Comparison of ENCODE assay signal across 8 mouse cellular contexts in genomic region chr13:37778147-37778593, GRCm38 (mm10). TPM values are rescaled to one million over a fixed set of nuclear protein-coding genes. Genes with fewer than 3 reads are reported as not detected.
DNase-seq lines count a peak whose midpoint lies in the region; ATAC-seq and TF ChIP-seq lines count a peak whose summit lies in the region.

Gene Rreb1, plus strand, starts transcription at chr13:37778400.

- peaks cover 17% of the 10 kb centered on the region for H3K4me1 ChIP-seq in forebrain, embryonic 15.5 days
- H3K4me1 ChIP-seq in heart, postnatal 0 days (ENCODE audit: control insufficient read depth, insufficient read depth), result peaks cover 7% of the 10 kb centered on the region; the same call in 1 of the 2 replicates
- peaks cover 17% of the 10 kb centered on the region for H3K4me1 ChIP-seq in liver, embryonic 16.5 days (ENCODE audit: control insufficient read depth, low read depth, low read length)
- peaks cover 21% of the 10 kb centered on the region for H3K4me1 ChIP-seq in neural tube, embryonic 12.5 days

- H3K36me3 ChIP-seq in forebrain, embryonic 15.5 days, result no peaks in the 10 kb centered on the region
- H3K36me3 ChIP-seq in heart, postnatal 0 days (replicated peaks; ENCODE audit: control insufficient read depth, insufficient read depth, low read length), result no peaks in the 10 kb centered on the region
- no peaks in the 10 kb centered on the region for H3K36me3 ChIP-seq in liver, embryonic 16.5 days (ENCODE audit: control insufficient read depth, insufficient read depth)
- H3K36me3 ChIP-seq in neural tube, embryonic 12.5 days, result no peaks in the 10 kb centered on the region

- H3K9ac ChIP-seq in forebrain, embryonic 15.5 days (replicated peaks), result peak within 1 kb of the TSS; percentile 34
- H3K9ac ChIP-seq in heart, postnatal 0 days (replicated peaks; ENCODE audit: low read depth, low read length), result peak within 1 kb of the TSS; percentile 61
- H3K9ac ChIP-seq in liver, embryonic 16.5 days (ENCODE audit: low read depth, low read length), result peak within 1 kb of the TSS; percentile 59
- H3K9ac ChIP-seq in neural tube, embryonic 12.5 days, result peak within 1 kb of the TSS; percentile 51

- TF ChIP-seq CTCF in heart, postnatal 0 days (IDR thresholded peaks at IDR 0.05; ENCODE audit: low read depth), result no peak

- H3K4me2 ChIP-seq in forebrain, embryonic 15.5 days (replicated peaks), result peak within 1 kb of the TSS; percentile 97
- peak within 1 kb of the TSS; percentile 96 for H3K4me2 ChIP-seq in heart, postnatal 0 days (ENCODE audit: low read depth, low read length)
- peak within 1 kb of the TSS; percentile 80 for H3K4me2 ChIP-seq in liver, embryonic 16.5 days (ENCODE audit: low read depth, low read length)
- peak within 1 kb of the TSS; percentile 100 for H3K4me2 ChIP-seq in neural tube, embryonic 12.5 days (replicated peaks)

- peak within 1 kb of the TSS; percentile 50 for H3K4me3 ChIP-seq in forebrain, embryonic 15.5 days
- peak within 1 kb of the TSS; percentile 61 for H3K4me3 ChIP-seq in heart, postnatal 0 days (ENCODE audit: low read depth, low read length)
- peak within 1 kb of the TSS; percentile 64 for H3K4me3 ChIP-seq in liver, embryonic 16.5 days (ENCODE audit: low read depth, low read length)
- peak within 1 kb of the TSS; percentile 48 for H3K4me3 ChIP-seq in neural tube, embryonic 12.5 days

- no peaks in the 10 kb centered on the region for H3K9me3 ChIP-seq in forebrain, embryonic 15.5 days
- H3K9me3 ChIP-seq in heart, postnatal 0 days (replicated peaks; ENCODE audit: control insufficient read depth, low read length), result no peaks in the 10 kb centered on the region
- no peaks in the 10 kb centered on the region for H3K9me3 ChIP-seq in liver, embryonic 16.5 days (replicated peaks; ENCODE audit: control insufficient read depth, low read length)
- H3K9me3 ChIP-seq in neural tube, embryonic 12.5 days, result no peaks in the 10 kb centered on the region

- DNase-seq in B cell, adult 2 months, result peak; percentile 46 to 58
- peak; percentile 46 to 75 for DNase-seq in adrenal gland, postnatal 36 days
- peak; percentile 31 for DNase-seq in heart, postnatal 0 days (ENCODE audit: low spot score)
- DNase-seq in kidney, postnatal 4 days, result peak; percentile 64 to 80
- peak; percentile 71 for DNase-seq in thymus, postnatal 0 days (ENCODE audit: low spot score)

- peaks cover 27% of the 10 kb centered on the region for H3K27me3 ChIP-seq in forebrain, embryonic 15.5 days
- H3K27me3 ChIP-seq in heart, postnatal 0 days (ENCODE audit: control insufficient read depth, insufficient read depth, low read length), result no peaks in the 10 kb centered on the region
- peaks cover 16% of the 10 kb centered on the region for H3K27me3 ChIP-seq in liver, embryonic 16.5 days (ENCODE audit: control insufficient read depth, insufficient read depth, low read depth, low read length)
- peaks cover 29% of the 10 kb centered on the region for H3K27me3 ChIP-seq in neural tube, embryonic 12.5 days (replicated peaks)

- WGBS in forebrain, embryonic 15.5 days, result 1% methylated on average over 37 of the region's 37 CpGs
- 1% methylated on average over 37 of the region's 37 CpGs for WGBS in heart, postnatal 0 days
- WGBS in liver, embryonic 16.5 days (ENCODE audit: insufficient replicate concordance), result under 1% methylated on average over 35 of the region's 37 CpGs
- under 1% methylated on average over 37 of the region's 37 CpGs for whole genome bisulfite sequencing in neural tube, embryonic 12.5 days

- H3K27ac ChIP-seq in forebrain, embryonic 15.5 days (replicated peaks), result no peak within 1 kb of the TSS
- peak within 1 kb of the TSS; percentile 36 for H3K27ac ChIP-seq in heart, postnatal 0 days (ENCODE audit: low read depth)
- 0 out of 2 replicates have a peak within 1 kb of the TSS, but pooled peaks have one; percentile 17 for H3K27ac ChIP-seq in liver, embryonic 16.5 days (ENCODE audit: low read length)
- no peak within 1 kb of the TSS for H3K27ac ChIP-seq in neural tube, embryonic 12.5 days

- TF ChIP-seq EP300 in heart, postnatal 0 days (IDR thresholded peaks at IDR 0.05; ENCODE audit: low read depth), result no peak

- ATAC-seq in forebrain, embryonic 15.5 days (replicated peaks), result peak; percentile 69
- ATAC-seq in heart, postnatal 0 days (ENCODE audit: insufficient read depth, low read depth), result peak; percentile 49; the same call in 1 of the 2 replicates
- peak; percentile 35 for ATAC-seq in liver, embryonic 16.5 days (ENCODE audit: low read depth)
- peak; percentile 74 for ATAC-seq in neural tube, embryonic 12.5 days (ENCODE audit: low FRiP score, low read depth)

RNA-seq across cellular contexts. Expression of gene Rreb1, which starts in this region (rescaled TPM):
- 10 to 100 TPM; 54.1 to 71.5 TPM for total RNA-seq in adrenal gland, postnatal 36 days (2021)
- polyA plus RNA-seq in forebrain, embryonic 15.5 days (2015; fragmentation: Nextera tagmentation; extraction: Ambion mirVana), result 1.6 and 1.8 TPM in 2 replicates
- 18.2 and 21.2 TPM in 2 replicates for total RNA-seq in heart, postnatal 0 days (2014; rRNA removed; ENCODE audit: low replicate concordance)
- polyA plus RNA-seq in heart, postnatal 0 days (2015; fragmentation: Nextera tagmentation; extraction: Ambion mirVana), result 6.7 and 8.7 TPM in 2 replicates
- polyA plus RNA-seq in liver, embryonic 16.5 days (2015; fragmentation: Nextera tagmentation; extraction: Ambion mirVana), result 4.2 and 5.9 TPM in 2 replicates
- 3.9 and 5.2 TPM in 2 replicates for polyA plus RNA-seq in neural tube, embryonic 12.5 days (2016; fragmentation: Nextera tagmentation; extraction: Ambion mirVana)
- polyA plus RNA-seq in thymus, postnatal 0 days (2015; fragmentation: Nextera tagmentation; extraction: Ambion mirVana), result 8.5 and 9.6 TPM in 2 replicates

Comparison
In these comparisons a context has a peak if more than half of its experiments do, and no peak if none do; other contexts are left out.
1. H3K27ac ChIP-seq: peak in heart, postnatal 0 days (single experiment) and liver, embryonic 16.5 days (single experiment); none in forebrain, embryonic 15.5 days (single experiment) and neural tube, embryonic 12.5 days (single experiment).
2. Peak in every context shown above with its lines, with median percentiles within 50 percentile points of each other: DNase-seq, ATAC-seq, H3K4me2 ChIP-seq, H3K4me3 ChIP-seq and H3K9ac ChIP-seq.